Mouse (Mus musculus) regulatory T cell (primary cell): Measurements from ENCODE around the gene Spsb1.

Source experiments
- in situ Hi-C: fragments of 300-600 bp; cut with MboI, MseI; formaldehyde crosslinking; loops from one replicate; pipeline ENCODE4 v1.15.1; 2025; ENCODE audit warnings: high pct_unique_total_duplicates

The Spsb1 gene

GRCm38 (mm10) chr4:149954893-149955439 lies at the start of gene Spsb1:
TSS of gene Spsb1 (minus strand) at chr4:149955043.
- in situ Hi-C loops: loop anchor here (5.0 kb wide), 2 partner anchors 113 to 148 kb away; no protein-coding TSS in a partner anchor

GRCm38 (mm10) chr4:150003641-150004040 lies 48.8 kb upstream of the Spsb1 start:
- in situ Hi-C loops: no loop called here

DNA sequence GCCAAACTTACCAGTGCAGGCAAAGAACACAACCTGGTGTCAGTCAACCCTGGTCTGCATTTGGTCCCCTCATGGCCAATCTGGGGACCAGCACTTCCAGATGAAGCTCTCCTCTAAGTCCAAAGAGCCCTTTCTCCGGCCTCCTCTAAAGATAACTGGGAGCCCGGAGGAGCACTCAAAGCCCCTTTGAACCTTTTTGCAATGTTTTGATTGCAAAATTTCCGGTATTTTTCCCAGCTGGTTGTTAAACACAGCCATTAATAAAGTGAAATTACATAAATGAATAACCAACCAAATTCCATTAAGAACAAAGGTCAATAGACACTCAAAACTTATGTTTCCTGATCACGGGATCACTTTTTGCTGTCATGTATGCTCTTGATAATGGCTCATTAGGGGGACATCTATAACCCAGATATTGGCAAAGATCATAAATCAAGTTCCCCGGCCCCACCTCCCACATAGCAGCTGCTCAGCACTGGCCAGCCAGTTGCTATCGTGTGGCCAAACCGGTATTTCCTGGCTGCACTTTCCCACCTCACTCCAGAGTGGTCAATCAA lies 48.3 kb upstream of the Spsb1 start:
- in situ Hi-C loops: no loop called here

GRCm38 (mm10) chr4:150002021-150002528 lies 47.2 kb upstream of the Spsb1 start:
- in situ Hi-C loops: no loop called here

DNA sequence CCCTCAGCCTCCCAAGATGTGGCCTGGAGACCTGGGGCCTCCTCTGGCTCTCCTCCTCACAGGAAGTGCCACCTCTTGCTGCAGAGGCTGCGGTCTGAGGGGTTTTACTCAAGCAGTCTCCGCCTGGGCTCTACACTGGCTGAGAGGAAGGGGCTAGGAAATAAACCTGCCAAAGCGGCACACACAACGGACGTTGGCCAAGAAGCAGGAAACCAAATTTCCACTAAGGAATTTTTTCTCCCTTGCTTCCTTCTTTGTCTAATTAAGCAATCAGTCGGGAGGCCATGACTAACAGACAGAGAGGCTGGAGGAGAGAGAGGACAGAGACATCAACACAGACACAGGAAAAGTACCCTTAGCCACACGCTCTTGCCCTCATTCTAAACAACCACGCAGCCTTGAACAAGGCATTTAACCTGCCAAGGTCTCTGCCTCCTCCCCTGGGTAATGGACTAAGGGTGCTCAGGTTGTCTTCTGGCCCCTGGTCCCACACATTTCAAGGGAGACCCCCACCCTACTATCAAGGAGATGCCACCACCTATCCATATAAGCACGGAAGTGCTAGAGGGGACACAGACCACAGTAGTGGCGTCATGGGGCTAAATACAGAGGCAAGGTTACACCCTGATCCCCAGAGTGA lies 46.5 kb upstream of the Spsb1 start:
- in situ Hi-C loops: no loop called here

- in situ Hi-C loops: no loop called here
These were observed 45.2 kb upstream of the Spsb1 start for GRCm38 (mm10) chr4:149999931-150000555.

DNA sequence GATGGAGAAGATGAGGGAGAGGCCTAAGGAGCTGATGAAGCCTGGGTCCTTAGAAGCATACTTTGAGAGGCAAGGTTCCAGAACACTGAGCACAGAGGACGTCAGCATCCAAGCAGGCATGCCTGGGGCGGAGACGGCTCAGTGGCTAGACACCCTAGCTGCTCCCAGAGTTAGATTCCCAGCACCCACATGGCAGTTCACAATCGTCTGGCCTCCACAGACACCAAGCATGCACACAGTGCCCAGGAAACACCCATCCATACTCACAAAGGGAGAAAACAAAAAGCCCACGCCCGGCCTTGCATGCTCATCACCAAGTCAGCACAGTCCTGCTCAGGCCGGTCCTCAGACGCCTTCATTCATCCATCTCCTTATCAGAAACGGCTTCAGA lies 44.7 kb upstream of the Spsb1 start:
- in situ Hi-C loops: no loop called here

DNA sequence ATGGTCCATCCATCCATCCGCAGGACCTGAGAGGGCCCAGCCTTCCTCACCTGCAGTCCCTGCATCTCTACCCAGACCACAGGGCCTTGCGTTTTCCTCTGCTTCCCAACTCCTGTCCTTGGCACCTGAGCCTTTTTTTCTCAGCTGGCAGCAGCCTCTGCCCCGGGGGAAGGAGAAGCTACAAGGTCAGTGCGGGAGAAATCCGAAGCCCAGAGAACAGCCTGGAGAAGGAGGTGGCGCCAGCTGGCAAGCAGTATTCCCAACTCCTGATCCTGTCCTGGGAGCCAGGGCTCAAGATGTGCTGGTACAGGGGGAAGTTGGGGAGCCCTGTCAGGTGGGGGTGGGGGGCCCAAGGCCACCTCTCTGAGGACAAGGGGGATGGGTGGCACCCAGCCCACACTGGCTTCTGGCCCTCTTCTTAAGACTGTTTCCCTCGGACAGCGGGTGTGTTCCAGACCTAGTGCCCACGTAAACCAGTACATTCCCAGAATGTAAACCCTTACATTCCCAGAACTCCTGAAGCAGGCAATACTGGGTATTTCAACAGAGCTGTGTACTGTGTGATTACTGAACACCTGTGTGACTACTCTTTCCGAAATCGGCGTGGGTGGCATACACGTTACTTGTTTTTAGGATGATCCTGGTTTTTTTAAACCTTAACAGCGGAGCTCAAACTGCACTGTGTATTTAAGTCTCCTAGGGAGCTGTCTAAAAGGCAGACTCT lies 44.1 kb upstream of the Spsb1 start:
- in situ Hi-C loops: no loop called here

DNA sequence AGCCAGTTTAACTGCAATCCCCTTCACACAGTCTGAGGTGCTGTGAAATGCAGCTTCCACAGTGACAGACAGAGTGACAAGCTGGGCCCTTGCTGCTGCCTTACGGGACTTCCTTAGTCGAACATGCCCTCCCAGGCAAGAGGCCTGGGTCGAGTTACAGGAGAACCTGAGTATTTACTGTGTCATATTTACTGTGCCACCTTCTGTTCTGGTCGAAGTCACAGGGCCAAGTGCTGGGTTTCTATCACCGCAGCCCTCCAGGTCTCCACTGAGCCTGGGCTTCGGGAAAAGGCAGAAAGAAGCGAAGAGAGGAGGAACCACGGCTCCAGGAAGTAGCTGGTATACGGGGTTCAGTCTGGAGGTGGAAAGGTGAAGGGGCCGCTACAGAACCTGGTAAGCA lies 43.2 kb upstream of the Spsb1 start:
- in situ Hi-C loops: no loop called here

DNA sequence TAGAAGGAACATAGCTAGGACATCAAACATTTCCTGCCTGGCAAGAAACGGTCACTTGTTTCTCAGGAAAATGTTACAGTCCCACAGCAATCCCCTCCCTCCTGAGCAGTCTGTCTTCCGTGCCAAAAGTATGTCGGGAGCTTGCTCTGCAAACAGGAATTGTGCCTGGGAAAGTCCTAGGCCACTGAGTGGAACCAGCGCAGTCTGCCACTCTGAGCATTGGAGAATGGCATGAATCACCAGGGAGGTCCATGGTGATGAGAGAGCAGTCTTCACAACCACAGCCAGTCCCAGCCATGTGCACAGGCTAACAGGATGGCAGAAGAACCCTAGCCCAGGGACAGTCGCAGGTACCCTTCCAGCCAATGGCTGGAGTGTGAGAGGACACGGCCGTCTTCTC lies 41.6 kb upstream of the Spsb1 start:
- in situ Hi-C loops: no loop called here

DNA sequence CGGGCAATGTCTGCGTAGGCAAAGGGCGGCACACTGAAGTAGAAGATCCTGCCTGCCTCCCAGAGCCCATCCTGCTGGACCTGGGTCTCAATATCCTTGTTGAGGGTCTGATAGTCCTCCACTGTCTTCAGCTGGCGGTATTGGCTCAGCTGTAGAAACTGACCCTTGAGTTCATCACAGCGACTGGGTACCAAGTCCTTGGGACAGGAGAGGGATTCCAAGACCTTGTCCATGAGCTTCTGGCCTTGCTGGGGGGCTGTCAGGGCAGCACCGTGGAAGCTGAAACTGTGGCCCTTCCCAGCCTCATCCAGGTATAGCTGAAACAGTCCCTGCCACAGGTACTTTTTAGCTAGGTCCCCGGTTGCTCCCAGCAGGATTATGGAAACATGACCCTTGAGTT lies 41.1 kb upstream of the Spsb1 start:
- in situ Hi-C loops: no loop called here

DNA sequence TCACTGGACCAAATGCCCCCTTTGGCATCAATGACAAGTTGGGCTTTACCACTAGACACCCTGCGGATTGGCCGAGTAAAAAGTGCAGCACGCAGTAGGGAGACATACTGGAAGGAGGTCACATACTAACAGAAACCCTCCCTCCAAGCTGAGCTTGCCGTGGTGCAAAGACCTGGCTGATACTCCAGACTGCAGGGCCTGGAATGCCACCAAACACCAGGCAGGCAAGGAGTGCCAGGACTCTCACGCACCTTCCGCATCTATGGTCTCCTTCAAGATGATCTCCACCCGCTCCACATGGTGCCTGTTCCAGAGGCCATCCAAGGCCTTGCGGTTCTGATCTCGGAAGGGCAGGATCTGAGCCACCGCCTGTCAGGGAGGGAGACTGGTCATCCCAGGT lies 39.4 kb upstream of the Spsb1 start:
- in situ Hi-C loops: no loop called here

DNA sequence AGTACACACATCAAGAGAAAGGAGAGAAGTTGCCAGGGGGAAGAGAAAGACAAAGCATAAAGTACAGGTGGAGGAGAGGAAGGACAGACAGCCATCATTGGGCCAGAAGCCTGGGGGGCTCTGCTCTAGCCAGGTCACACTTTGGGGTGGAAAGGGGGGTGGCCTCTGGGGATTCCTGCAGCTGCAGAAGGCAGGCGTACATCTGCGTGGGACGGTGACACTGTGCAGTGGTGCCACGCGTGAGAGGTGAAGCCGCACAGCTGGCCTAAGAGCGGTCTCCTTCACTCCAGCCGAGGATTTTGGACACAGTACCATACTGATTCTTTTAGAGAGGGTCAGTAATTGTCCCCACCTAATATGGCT lies 37.8 kb upstream of the Spsb1 start:
- in situ Hi-C loops: no loop called here

DNA sequence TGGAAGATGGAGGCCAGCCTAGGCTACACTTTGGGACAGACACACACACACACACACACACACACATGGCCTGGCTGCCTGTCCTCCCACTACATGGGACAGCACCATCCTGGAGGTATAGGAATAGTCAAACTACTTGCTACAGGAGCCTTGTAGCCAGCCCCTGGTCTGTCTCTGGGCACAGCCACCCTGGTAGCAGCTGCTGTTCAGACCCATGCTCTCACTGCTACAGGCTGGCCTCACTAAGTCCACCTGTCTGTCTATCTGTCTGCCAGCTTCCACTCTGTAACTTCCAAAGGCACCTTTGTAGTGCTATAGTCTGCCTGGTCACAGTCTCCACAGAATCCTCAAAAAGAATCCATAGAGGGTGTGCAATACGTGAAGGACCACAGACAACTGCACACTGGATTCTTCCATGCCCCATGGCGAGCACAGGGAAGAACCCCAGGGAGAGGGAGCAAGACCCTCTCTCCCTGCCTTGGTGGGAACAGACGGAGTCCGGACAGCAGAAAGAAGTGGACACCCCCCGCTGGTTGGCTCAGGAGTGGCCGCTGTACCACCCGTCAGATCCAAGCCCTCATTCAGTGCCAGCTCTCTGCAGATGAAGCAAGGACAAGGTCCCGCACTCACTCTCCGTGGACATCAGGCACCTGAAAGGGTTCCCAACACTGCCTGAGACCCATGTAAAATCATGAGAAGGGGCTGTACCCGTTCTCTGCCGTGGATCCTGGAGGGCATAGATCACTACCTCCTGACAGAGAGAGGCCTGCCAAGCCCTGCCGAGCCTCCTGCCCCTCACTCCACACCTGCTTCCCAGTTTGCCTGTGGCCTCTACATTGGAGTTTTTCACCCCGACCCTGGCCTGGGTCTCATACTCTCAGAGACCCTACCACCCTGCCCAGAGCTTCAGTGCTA lies 37.2 kb upstream of the Spsb1 start:
- in situ Hi-C loops: no loop called here

GRCm38 (mm10) chr4:149990954-149991633 lies 36.3 kb upstream of the Spsb1 start:
- in situ Hi-C loops: no loop called here

- in situ Hi-C loops: no loop called here
These were observed 35.5 kb upstream of the Spsb1 start for GRCm38 (mm10) chr4:149990212-149990953.

DNA sequence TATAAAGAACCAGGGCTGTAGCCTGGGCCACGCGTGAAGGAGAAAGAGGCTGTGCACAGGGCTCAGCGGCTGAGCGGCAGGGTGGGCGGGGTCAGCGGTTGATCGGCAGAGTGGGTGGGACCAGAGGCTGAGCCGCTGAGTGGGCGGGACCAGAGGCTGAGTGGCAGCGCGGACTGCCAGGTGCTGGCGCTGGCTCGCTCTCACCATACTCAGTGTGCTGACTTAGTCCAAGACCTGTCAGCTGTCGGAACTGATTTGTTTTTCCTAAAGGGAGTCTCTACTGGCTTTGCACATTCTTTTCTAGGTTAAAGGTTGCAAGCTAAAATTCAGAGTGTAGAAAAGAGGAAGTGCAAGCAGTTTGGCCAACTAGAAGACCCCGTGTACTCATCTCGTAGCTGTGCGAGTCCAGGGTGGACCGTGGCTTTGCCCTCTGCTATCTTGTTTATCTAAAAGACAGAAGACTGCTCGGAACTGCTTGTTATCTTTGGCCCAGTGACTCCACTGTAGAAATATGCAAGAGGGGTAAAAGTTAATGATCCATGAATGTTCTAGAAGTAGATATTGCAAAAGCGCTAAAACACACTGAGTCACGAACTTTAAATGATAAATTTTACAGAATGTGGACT lies 34.2 kb upstream of the Spsb1 start:
- in situ Hi-C loops: no loop called here

DNA sequence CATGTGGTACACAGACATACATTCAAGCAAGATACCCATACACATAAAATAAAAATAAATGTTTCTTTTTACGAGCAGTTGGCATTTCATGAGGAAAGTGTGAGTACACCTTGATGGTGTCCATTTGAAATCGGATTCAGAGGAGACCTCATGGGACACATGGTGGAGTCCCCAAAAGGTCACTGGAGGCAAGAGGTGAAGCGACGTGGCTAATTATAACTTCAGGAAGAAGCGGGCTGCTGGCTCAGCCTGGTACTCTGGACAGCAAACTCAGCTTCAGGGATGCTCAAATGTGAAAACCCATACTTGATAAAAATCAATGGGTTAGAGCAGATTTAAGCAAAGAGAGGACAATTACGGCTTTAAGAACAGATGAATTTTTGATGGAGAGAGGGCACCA lies 33.5 kb upstream of the Spsb1 start:
- in situ Hi-C loops: no loop called here

DNA sequence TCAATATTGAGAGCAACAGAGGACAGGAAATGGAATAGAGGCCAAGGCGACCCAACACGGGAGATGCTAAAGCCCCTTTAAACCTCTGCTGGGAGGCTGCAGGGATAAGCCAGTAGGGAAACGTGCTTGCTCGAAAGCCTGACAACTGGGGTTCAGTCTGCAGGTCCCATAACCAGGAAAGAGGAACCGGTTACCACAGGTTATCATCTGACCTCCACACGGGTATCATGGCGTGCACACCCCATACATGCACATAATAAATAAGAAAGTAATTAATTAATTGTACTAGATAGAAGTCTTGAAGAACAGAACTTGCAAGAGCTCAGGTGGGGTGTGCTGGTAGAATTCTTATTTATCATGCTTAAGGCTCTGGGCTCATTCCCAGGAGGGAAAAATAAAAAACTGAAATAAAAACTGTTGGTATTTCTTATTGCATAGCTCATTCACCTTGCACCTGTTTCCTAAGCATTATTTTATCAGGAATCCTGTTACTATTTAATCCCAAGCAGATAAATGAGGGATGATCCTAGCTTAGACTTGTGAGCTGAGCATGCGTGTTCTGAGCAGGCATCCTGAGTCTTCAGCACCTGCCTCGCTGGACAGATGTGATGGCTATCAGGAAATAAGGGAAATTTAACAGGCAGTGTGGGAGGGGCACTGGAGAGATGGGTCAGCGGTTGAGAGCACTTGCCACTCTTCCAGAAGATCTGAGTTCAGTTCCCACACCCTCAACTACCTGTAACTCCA lies 32.0 kb upstream of the Spsb1 start:
- in situ Hi-C loops: no loop called here
